Comparison of ENCODE assay signal across 10 mouse cellular contexts in the genomic region with DNA sequence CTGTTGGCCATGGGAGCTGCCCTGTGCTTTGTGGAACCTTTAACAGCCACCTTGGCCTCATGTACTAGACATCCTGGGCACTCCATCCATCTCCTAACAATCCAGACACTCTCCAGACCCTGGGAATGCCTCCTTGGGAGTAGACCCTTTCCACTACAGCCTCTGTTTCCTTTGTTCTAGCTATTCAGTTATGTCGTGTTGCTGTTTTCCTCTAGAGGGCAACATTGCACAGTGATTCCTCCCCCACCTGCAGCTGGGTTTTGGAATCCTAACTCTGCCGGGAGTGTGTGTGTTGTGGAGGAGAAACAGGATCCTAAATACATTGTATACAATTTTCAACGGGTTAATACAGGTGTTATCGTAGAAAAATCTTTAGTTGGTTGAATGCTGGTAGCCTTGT. TPM values are rescaled to one million over a fixed set of nuclear protein-coding genes. Genes with fewer than 3 reads are reported as not detected.
DNase-seq lines count a peak whose midpoint lies in the region; ATAC-seq and TF ChIP-seq lines count a peak whose summit lies in the region.
"Had no signal": no experiment of that assay in that cellular context is flagged by ENCODE, and none has a peak within 500 bp of the region (broad histone marks: within the 10 kb centered on the region; RNA-seq: fewer than 3 reads in every experiment).

No protein-coding gene starts in this region.

- peak; percentile 39 for DNase-seq in kidney, adult 2 months
- peak; percentile 54 for DNase-seq in MN1 (ENCODE audit: low spot score)
- DNase-seq in embryo, embryonic 10 days (ENCODE audit: low spot score), result peak; percentile 81
- peak; percentile 46 for DNase-seq in kidney, postnatal 10 days
- no peak for DNase-seq in gastrocnemius, postnatal 14 days
- DNase-seq in spleen, postnatal 10 days (ENCODE audit: low spot score in 2 of 2), result no peak

- intact Hi-C loops in gastrocnemius, postnatal 14 days (cut with DNase I; ENCODE audit: low total_unique reads), result no loop called here

- no peak for TF ChIP-seq POLR2A in kidney, adult 2 months (IDR thresholded peaks at IDR 0.05; ENCODE audit: low read depth, low read length)

- no peak overlapping the region for H3K4me3 ChIP-seq in kidney, adult 2 months (ENCODE audit: insufficient read depth, low read depth, low read length)
- no peak overlapping the region for H3K4me3 ChIP-seq in kidney, embryonic 14.5 days (ENCODE audit: low read length)
- H3K4me3 ChIP-seq in midbrain, embryonic 13.5 days (replicated peaks), result no peak overlapping the region

- no peak overlapping the region for H3K27ac ChIP-seq in kidney, adult 2 months (ENCODE audit: insufficient read depth, low read depth, low read length)
- no peak overlapping the region for H3K27ac ChIP-seq in kidney, embryonic 14.5 days (ENCODE audit: low read depth, low read length)
- no peak overlapping the region for H3K27ac ChIP-seq in midbrain, embryonic 13.5 days
- H3K27ac ChIP-seq: macrophage had no signal

- no peaks in the 10 kb centered on the region for H3K9me3 ChIP-seq in kidney, embryonic 14.5 days (ENCODE audit: control insufficient read depth, low read length)
- no peaks in the 10 kb centered on the region for H3K9me3 ChIP-seq in midbrain, embryonic 13.5 days

- H3K36me3 ChIP-seq in kidney, adult 2 months (ENCODE audit: control insufficient read depth, insufficient read depth, low read length), result no peaks in the 10 kb centered on the region
- H3K36me3 ChIP-seq in kidney, embryonic 14.5 days (ENCODE audit: control insufficient read depth, insufficient read depth, low read length), result no peaks in the 10 kb centered on the region
- H3K36me3 ChIP-seq in midbrain, embryonic 13.5 days, result no peaks in the 10 kb centered on the region

- TF ChIP-seq CTCF in kidney, adult 2 months (conservative IDR thresholded peaks at IDR 0.05; ENCODE audit: insufficient read depth, insufficient read length, low read depth, low read length), result peak; percentile 83

- no peak for ATAC-seq in kidney, embryonic 14.5 days (ENCODE audit: low FRiP score, low TSS enrichment)
- ATAC-seq in midbrain, embryonic 13.5 days, result peak; percentile 65

- no peaks in the 10 kb centered on the region for H3K27me3 ChIP-seq in kidney, adult 2 months (replicated peaks; ENCODE audit: control insufficient read depth, insufficient read depth, low read length)
- H3K27me3 ChIP-seq in kidney, embryonic 14.5 days (ENCODE audit: control insufficient read depth, insufficient read depth, low read length), result no peaks in the 10 kb centered on the region
- no peaks in the 10 kb centered on the region for H3K27me3 ChIP-seq in midbrain, embryonic 13.5 days

- 7% methylated on average over 4 of the region's 4 CpGs for WGBS in kidney, adult 2 months
- WGBS in kidney, embryonic 14.5 days, result 4% methylated on average over 4 of the region's 4 CpGs
- 12% methylated on average over 4 of the region's 4 CpGs for WGBS in midbrain, embryonic 13.5 days

- H3K9ac ChIP-seq in kidney, embryonic 14.5 days (ENCODE audit: low read depth, low read length), result no peak overlapping the region
- H3K9ac ChIP-seq in midbrain, embryonic 13.5 days (replicated peaks), result no peak overlapping the region

- no peaks in the 10 kb centered on the region for H3K4me1 ChIP-seq in kidney, adult 2 months (ENCODE audit: control insufficient read depth, insufficient read depth, low read length)
- H3K4me1 ChIP-seq in kidney, embryonic 14.5 days (ENCODE audit: control insufficient read depth, insufficient read depth, low read length), result no peaks in the 10 kb centered on the region
- H3K4me1 ChIP-seq in midbrain, embryonic 13.5 days (replicated peaks), result no peaks in the 10 kb centered on the region

- H3K4me2 ChIP-seq in kidney, embryonic 14.5 days (replicated peaks; ENCODE audit: low read depth, low read length), result no peak overlapping the region
- H3K4me2 ChIP-seq in midbrain, embryonic 13.5 days (replicated peaks), result no peak overlapping the region

RNA-seq across cellular contexts. Expression of a gene that starts 1.4 kb away (rescaled TPM):
- not detected in 2 replicates for polyA plus RNA-seq in kidney, adult 2 months (2012; rRNA removed)
- not detected in 2 replicates for polyA plus RNA-seq in kidney, embryonic 14.5 days (2014; fragmentation: Nextera tagmentation; extraction: Ambion mirVana)
- not detected in 2 replicates for polyA plus RNA-seq in midbrain, embryonic 13.5 days (2015; fragmentation: Nextera tagmentation; extraction: Ambion mirVana)
- total RNA-seq in gastrocnemius, postnatal 14 days (2021), result not detected
- polyA plus RNA-seq: frontal cortex, adult 2 months; macrophage had no signal

RNA-seq across cellular contexts. Expression of a gene that starts 6.8 kb away (rescaled TPM):
- not detected in 2 replicates for polyA plus RNA-seq in kidney, adult 2 months (2012; rRNA removed)
- polyA plus RNA-seq in kidney, embryonic 14.5 days (2014; fragmentation: Nextera tagmentation; extraction: Ambion mirVana), result not detected in 2 replicates
- polyA plus RNA-seq in midbrain, embryonic 13.5 days (2015; fragmentation: Nextera tagmentation; extraction: Ambion mirVana), result not detected in 2 replicates
- total RNA-seq in gastrocnemius, postnatal 14 days (2021), result not detected
- polyA plus RNA-seq: macrophage had no signal

RNA-seq across cellular contexts. Expression of a gene that starts 18.8 kb away (rescaled TPM):
- not detected in 2 replicates for polyA plus RNA-seq in kidney, adult 2 months (2012; rRNA removed)
- polyA plus RNA-seq in kidney, embryonic 14.5 days (2014; fragmentation: Nextera tagmentation; extraction: Ambion mirVana), result not detected in 2 replicates
- polyA plus RNA-seq in midbrain, embryonic 13.5 days (2015; fragmentation: Nextera tagmentation; extraction: Ambion mirVana), result not detected in 2 replicates
- not detected for total RNA-seq in gastrocnemius, postnatal 14 days (2021)
- polyA plus RNA-seq: frontal cortex, adult 2 months; macrophage had no signal

RNA-seq across cellular contexts. Expression of a gene that starts 21.3 kb away (rescaled TPM):
- polyA plus RNA-seq in kidney, adult 2 months (2012; rRNA removed), result not detected in 2 replicates
- not detected in 2 replicates for polyA plus RNA-seq in kidney, embryonic 14.5 days (2014; fragmentation: Nextera tagmentation; extraction: Ambion mirVana)
- polyA plus RNA-seq in midbrain, embryonic 13.5 days (2015; fragmentation: Nextera tagmentation; extraction: Ambion mirVana), result not detected in 2 replicates
- total RNA-seq in gastrocnemius, postnatal 14 days (2021), result not detected
- polyA plus RNA-seq: frontal cortex, adult 2 months; macrophage had no signal

RNA-seq across cellular contexts. Expression of a gene that starts 21.4 kb away (rescaled TPM):
- not detected in 2 replicates for polyA plus RNA-seq in kidney, adult 2 months (2012; rRNA removed)
- polyA plus RNA-seq in kidney, embryonic 14.5 days (2014; fragmentation: Nextera tagmentation; extraction: Ambion mirVana), result not detected in 2 replicates
- not detected in 2 replicates for polyA plus RNA-seq in midbrain, embryonic 13.5 days (2015; fragmentation: Nextera tagmentation; extraction: Ambion mirVana)
- total RNA-seq in gastrocnemius, postnatal 14 days (2021), result not detected
- polyA plus RNA-seq: frontal cortex, adult 2 months; macrophage had no signal

Comparison
In these comparisons a context has a peak if more than half of its experiments do, and no peak if none do; other contexts are left out.
1. DNase-seq: peak in kidney, adult 2 months (single experiment), MN1 (single experiment), embryo, embryonic 10 days (single experiment) and kidney, postnatal 10 days (single experiment); none in gastrocnemius, postnatal 14 days (single experiment) and spleen, postnatal 10 days (0 of 2).